ENCODE assay signal across 9 mouse cellular contexts in genomic region chr2:181148318-181148955, GRCm38 (mm10). TPM values are rescaled to one million over a fixed set of nuclear protein-coding genes. Genes with fewer than 3 reads are reported as not detected.
DNase-seq lines count a peak whose midpoint lies in the region; ATAC-seq and TF ChIP-seq lines count a peak whose summit lies in the region.
"Had no signal": no experiment of that assay in that cellular context is flagged by ENCODE, and none has a peak within 500 bp of the region (broad histone marks: within the 10 kb centered on the region; RNA-seq: fewer than 3 reads in every experiment).

No protein-coding gene starts in this region.

- H3K4me2 ChIP-seq in heart, embryonic 13.5 days, result peak overlapping the region; percentile 74
- peak overlapping the region; percentile 86 for H3K4me2 ChIP-seq in forebrain, embryonic 15.5 days (replicated peaks)
- H3K4me2 ChIP-seq in liver, embryonic 15.5 days, result peak overlapping the region; percentile 59

- no peaks in the 10 kb centered on the region for H3K9me3 ChIP-seq in heart, embryonic 13.5 days
- H3K9me3 ChIP-seq in forebrain, embryonic 15.5 days, result no peaks in the 10 kb centered on the region
- no peaks in the 10 kb centered on the region for H3K9me3 ChIP-seq in liver, embryonic 15.5 days (replicated peaks)
- H3K9me3 ChIP-seq: megakaryocyte, embryonic 14.5 days had no signal

- H3K27ac ChIP-seq in heart, embryonic 13.5 days (replicated peaks), result no peak overlapping the region
- H3K27ac ChIP-seq in bone marrow macrophage, adult 2 months (ENCODE audit: insufficient read depth, low read depth, low read length), result no peak overlapping the region
- no peak overlapping the region for H3K27ac ChIP-seq in forebrain, embryonic 15.5 days (replicated peaks)
- H3K27ac ChIP-seq in liver, embryonic 15.5 days (replicated peaks), result no peak overlapping the region

- WGBS in heart, embryonic 13.5 days, result 17% methylated on average over 28 of the region's 31 CpGs
- WGBS in forebrain, embryonic 15.5 days, result 12% methylated on average over 31 of the region's 31 CpGs
- WGBS in liver, embryonic 15.5 days (ENCODE audit: insufficient replicate concordance), result 11% methylated on average over 30 of the region's 31 CpGs

- peaks cover 81% of the 10 kb centered on the region for H3K27me3 ChIP-seq in heart, embryonic 13.5 days (replicated peaks)
- H3K27me3 ChIP-seq in forebrain, embryonic 15.5 days, result no peaks in the 10 kb centered on the region
- peaks cover 84% of the 10 kb centered on the region for H3K27me3 ChIP-seq in liver, embryonic 15.5 days

- TF ChIP-seq POLR2A in bone marrow macrophage, adult 2 months (IDR thresholded peaks at IDR 0.05; ENCODE audit: borderline replicate concordance, low read depth, low read length), result no peak

- peaks cover 17% of the 10 kb centered on the region for H3K4me1 ChIP-seq in heart, embryonic 13.5 days
- H3K4me1 ChIP-seq in bone marrow macrophage, adult 2 months (ENCODE audit: control insufficient read depth, insufficient read depth, low read length), result no peaks in the 10 kb centered on the region
- H3K4me1 ChIP-seq in forebrain, embryonic 15.5 days, result peaks cover 8% of the 10 kb centered on the region
- H3K4me1 ChIP-seq in liver, embryonic 15.5 days (replicated peaks), result peaks cover 7% of the 10 kb centered on the region

- peaks cover 57% of the 10 kb centered on the region for H3K36me3 ChIP-seq in heart, embryonic 13.5 days
- no peaks in the 10 kb centered on the region for H3K36me3 ChIP-seq in forebrain, embryonic 15.5 days
- no peaks in the 10 kb centered on the region for H3K36me3 ChIP-seq in liver, embryonic 15.5 days (replicated peaks)

- ATAC-seq in heart, embryonic 13.5 days (ENCODE audit: extremely low read depth, insufficient number of reproducible peaks, low FRiP score, low TSS enrichment), result no peak
- no peak for ATAC-seq in forebrain, embryonic 15.5 days (replicated peaks)
- ATAC-seq in liver, embryonic 15.5 days (ENCODE audit: insufficient read depth), result no peak

- no peak for DNase-seq in heart, postnatal 14 days
- DNase-seq in ovary, postnatal 14 days (ENCODE audit: low spot score), result no peak
- DNase-seq in retina, embryonic 14.5 days (ENCODE audit: low spot score), result no peak
- no peak for DNase-seq in kidney, postnatal 25 days

- H3K4me3 ChIP-seq in heart, embryonic 13.5 days, result peak overlapping the region; percentile 49
- 0 out of 2 replicates have a peak overlapping the region, but pooled peaks have one; percentile 29 for H3K4me3 ChIP-seq in bone marrow macrophage, adult 2 months (ENCODE audit: insufficient read depth, low read length)
- H3K4me3 ChIP-seq in forebrain, embryonic 15.5 days, result peak overlapping the region; percentile 50
- H3K4me3 ChIP-seq in liver, embryonic 15.5 days (replicated peaks), result no peak overlapping the region

- peak overlapping the region; percentile 71 for H3K9ac ChIP-seq in heart, embryonic 13.5 days
- H3K9ac ChIP-seq in forebrain, embryonic 15.5 days (replicated peaks), result peak overlapping the region; percentile 50; the same call in 1 of the 2 replicates
- no peak overlapping the region for H3K9ac ChIP-seq in liver, embryonic 15.5 days

- TF ChIP-seq CTCF in bone marrow macrophage, adult 2 months (IDR thresholded peaks at IDR 0.05; ENCODE audit: low read depth, low read length), result no peak

- intact Hi-C loops in heart, postnatal 14 days (cut with DNase I), result no loop called here

RNA-seq across cellular contexts. Expression of gene Eef1a2, which starts 8.4 kb away (rescaled TPM):
- polyA plus RNA-seq in heart, embryonic 13.5 days (2015; fragmentation: Nextera tagmentation; extraction: Ambion mirVana), result 7.8 and 9.7 TPM in 2 replicates
- 1,000 to 10,000 TPM in 1 of 2 experiments, 100 to 1,000 TPM in 1; 981 to 1,021 TPM for total RNA-seq in heart, postnatal 14 days (2021)
- polyA plus RNA-seq in bone marrow macrophage, adult 2 months (2012; ENCODE audit: insufficient read depth, insufficient read length, missing spikeins), result 0.39 TPM in 1 of 2 replicates, not detected in the other
- 5.8 and 6.3 TPM in 2 replicates for polyA plus RNA-seq in forebrain, embryonic 15.5 days (2015; fragmentation: Nextera tagmentation; extraction: Ambion mirVana)
- polyA plus RNA-seq in liver, embryonic 15.5 days (2015; fragmentation: Nextera tagmentation; extraction: Ambion mirVana), result not detected in 2 replicates

RNA-seq across cellular contexts. Expression of gene Kcnq2, which starts 13.3 kb away (rescaled TPM):
- polyA plus RNA-seq in heart, embryonic 13.5 days (2015; fragmentation: Nextera tagmentation; extraction: Ambion mirVana), result 0.19 TPM in 2 replicates
- total RNA-seq in heart, postnatal 14 days (2021), result under 1 TPM in 1 of 2 experiments, not detected in 1; 0.22 TPM
- not detected in 2 replicates for polyA plus RNA-seq in bone marrow macrophage, adult 2 months (2012; ENCODE audit: insufficient read depth, insufficient read length, missing spikeins)
- polyA plus RNA-seq in forebrain, embryonic 15.5 days (2015; fragmentation: Nextera tagmentation; extraction: Ambion mirVana), result 45.2 and 46.7 TPM in 2 replicates
- polyA plus RNA-seq in liver, embryonic 15.5 days (2015; fragmentation: Nextera tagmentation; extraction: Ambion mirVana), result 0.18 and 0.28 TPM in 2 replicates

RNA-seq across cellular contexts. Expression of gene Ppdpf, which starts 38.6 kb away (rescaled TPM):
- polyA plus RNA-seq in heart, embryonic 13.5 days (2015; fragmentation: Nextera tagmentation; extraction: Ambion mirVana), result 180 and 188 TPM in 2 replicates
- total RNA-seq in heart, postnatal 14 days (2021), result 10 to 100 TPM; 45.2 to 49.2 TPM
- polyA plus RNA-seq in bone marrow macrophage, adult 2 months (2012; ENCODE audit: insufficient read depth, insufficient read length, missing spikeins), result 46.1 and 47.5 TPM in 2 replicates
- polyA plus RNA-seq in forebrain, embryonic 15.5 days (2015; fragmentation: Nextera tagmentation; extraction: Ambion mirVana), result 512 and 520 TPM in 2 replicates
- 95.8 and 96.4 TPM in 2 replicates for polyA plus RNA-seq in liver, embryonic 15.5 days (2015; fragmentation: Nextera tagmentation; extraction: Ambion mirVana)

RNA-seq across cellular contexts. Expression of gene Ptk6, which starts 54.2 kb away (rescaled TPM):
- 0.05 TPM in 1 of 2 replicates, not detected in the other for polyA plus RNA-seq in heart, embryonic 13.5 days (2015; fragmentation: Nextera tagmentation; extraction: Ambion mirVana)
- total RNA-seq in heart, postnatal 14 days (2021), result not detected
- not detected in 2 replicates for polyA plus RNA-seq in bone marrow macrophage, adult 2 months (2012; ENCODE audit: insufficient read depth, insufficient read length, missing spikeins)
- polyA plus RNA-seq in forebrain, embryonic 15.5 days (2015; fragmentation: Nextera tagmentation; extraction: Ambion mirVana), result not detected in 2 replicates
- polyA plus RNA-seq in liver, embryonic 15.5 days (2015; fragmentation: Nextera tagmentation; extraction: Ambion mirVana), result 0.14 and 0.21 TPM in 2 replicates

Comparison
In these comparisons a context has a peak if more than half of its experiments do, and no peak if none do; other contexts are left out.
1. RNA of gene Kcnq2, which starts 13.3 kb away (polyA plus RNA-seq): 45.2 to 46.7 TPM in forebrain, embryonic 15.5 days; 0.19 TPM in heart, embryonic 13.5 days, 0.18 to 0.28 TPM in liver, embryonic 15.5 days and not detected in bone marrow macrophage, adult 2 months; every median in the first group is over 10 times any median in the second.
2. Peak in every context shown above with its lines, with median percentiles within 50 percentile points of each other: H3K4me2 ChIP-seq.